Mouse (Mus musculus): ENCODE measurements at regions not wholly inside any gene's neighbourhood (a gene's known extent, or its start where the extent isn't known, plus 50 kb on each side); places are given as distances from the start of the nearest gene placed in this dataset.

DNA sequence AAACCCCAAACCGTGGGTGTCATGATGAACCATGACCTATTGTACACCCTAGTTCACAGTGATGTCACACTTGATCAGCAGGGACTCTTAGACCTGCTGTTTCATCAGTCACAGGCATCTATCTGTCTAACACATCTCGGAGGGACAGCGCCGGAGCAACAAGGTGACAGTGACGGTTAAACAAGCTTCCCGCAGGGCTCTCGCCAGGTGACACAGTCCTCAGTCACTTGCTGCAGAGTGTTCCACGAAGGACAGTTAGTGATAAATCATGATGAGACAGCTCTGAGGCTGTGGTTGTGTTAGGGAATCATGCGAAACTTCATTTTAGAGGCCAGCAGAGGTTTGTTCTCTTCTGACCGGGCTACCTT, 82.4 kb upstream of the Tsc22d1 start:
- TF ChIP-seq POLR2A (IDR thresholded peaks at IDR 0.05; ENCODE audit: low read depth, low read length) (no peak), CTCF (IDR thresholded peaks at IDR 0.05; ENCODE audit: extremely low read depth, insufficient read length, insufficient replicate concordance, low read depth, low read length) (no peak)
